Mouse (Mus musculus) liver, postnatal 0 days (tissue): Measurements from ENCODE around the gene Tspear.
"Not testable (repeated sequence)": the region's sequence is repeated elsewhere in the genome, so short reads cannot be mapped to it uniquely, and the experiment has no call there.

ENCODE experiments used
- CTCF ChIP-seq: sonication (generic); IDR thresholded peaks from 2 replicates; pipeline ENCODE4 v1.5.1; 2016; ENCODE audit warnings: antibody characterized with exemption, low read depth
- EP300 ChIP-seq: IDR thresholded peaks from 2 replicates; pipeline ENCODE4 v1.6.1; 2016; ENCODE audit warnings: antibody characterized with exemption, low read depth, mild to moderate bottlenecking

GRCm38 (mm10) chr10:77783396-77783795 lies 97.0 kb downstream of the Tspear start:
- not testable (repeated sequence) for TF ChIP-seq CTCF, EP300
